Mouse (Mus musculus) R1 (cell line): ENCODE measurements around the gene Cds1.
"Not testable (repeated sequence)": the region's sequence is repeated elsewhere in the genome, so short reads cannot be mapped to it uniquely, and the experiment has no call there.

Experiments
- DNase-seq: peaks from one replicate; pipeline ENCODE4 v3.0.0-alpha.2; 2018; ENCODE audit warnings: low read depth, low spot score

Gene Cds1

DNA sequence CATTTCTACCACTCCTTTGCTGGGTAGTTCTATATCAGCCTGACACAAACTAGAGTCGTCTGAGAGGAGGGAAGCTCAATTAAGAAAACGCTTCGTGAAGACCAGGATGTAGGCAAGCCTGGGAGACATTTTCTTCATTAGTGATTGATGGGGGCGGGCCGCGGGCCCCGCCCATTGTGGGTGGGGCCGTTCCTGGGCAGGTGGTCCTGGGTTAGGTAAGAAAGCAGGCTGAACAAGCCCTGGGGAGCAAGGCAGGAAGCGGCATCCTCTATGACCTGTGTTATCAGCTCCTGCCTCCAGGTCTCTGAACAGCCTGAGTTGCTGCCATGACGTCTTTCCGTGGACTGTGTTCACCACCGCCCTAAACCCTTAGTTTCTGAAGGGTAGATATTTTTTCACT, 62.5 kb downstream of the Cds1 start:
- DNase-seq: peak; percentile 64

DNA sequence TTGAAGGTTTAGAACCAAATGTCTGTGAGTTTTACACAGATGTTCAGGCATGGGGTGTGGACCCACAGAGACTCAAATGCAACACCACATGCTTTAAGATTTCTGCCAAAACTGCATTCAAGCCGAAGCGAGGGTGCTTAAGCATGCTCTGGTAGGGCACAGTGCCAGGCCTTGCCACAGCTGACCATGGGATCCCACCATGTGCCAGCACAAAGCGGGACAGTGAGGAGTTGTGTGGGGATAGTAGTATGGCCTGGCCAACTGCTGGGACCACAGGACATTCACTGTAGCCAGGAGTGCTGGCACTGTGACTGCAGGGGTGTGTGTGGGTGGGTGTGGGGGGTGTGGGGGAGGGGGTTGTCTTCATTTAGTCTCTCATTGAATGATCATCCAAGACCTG, 64.0 kb downstream of the Cds1 start:
- no peak for DNase-seq

- DNase-seq: no peak
These were observed 65.2 kb downstream of the Cds1 start for GRCm38 (mm10) chr5:101830180-101830579.

- no peak for DNase-seq
These were observed 67.1 kb downstream of the Cds1 start for GRCm38 (mm10) chr5:101832042-101832441.

DNA sequence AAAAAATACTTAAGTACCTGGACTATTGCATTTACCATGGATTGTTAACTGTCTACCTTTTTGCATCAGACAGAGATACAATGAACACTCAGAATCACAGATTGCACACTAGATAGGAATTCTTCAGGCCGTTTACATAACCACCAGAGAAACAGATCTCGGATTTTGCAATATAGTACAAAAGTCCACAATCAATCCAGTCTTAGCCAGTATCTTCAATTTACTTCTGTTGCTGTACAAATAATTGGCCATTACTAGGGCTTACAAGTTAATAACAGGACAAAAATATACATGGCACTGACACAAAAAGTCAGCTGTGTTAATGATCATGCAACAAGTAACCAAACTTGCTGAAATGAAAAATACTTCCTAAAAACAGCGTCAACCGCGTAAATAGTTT, 68.1 kb downstream of the Cds1 start:
- no peak for DNase-seq

DNA sequence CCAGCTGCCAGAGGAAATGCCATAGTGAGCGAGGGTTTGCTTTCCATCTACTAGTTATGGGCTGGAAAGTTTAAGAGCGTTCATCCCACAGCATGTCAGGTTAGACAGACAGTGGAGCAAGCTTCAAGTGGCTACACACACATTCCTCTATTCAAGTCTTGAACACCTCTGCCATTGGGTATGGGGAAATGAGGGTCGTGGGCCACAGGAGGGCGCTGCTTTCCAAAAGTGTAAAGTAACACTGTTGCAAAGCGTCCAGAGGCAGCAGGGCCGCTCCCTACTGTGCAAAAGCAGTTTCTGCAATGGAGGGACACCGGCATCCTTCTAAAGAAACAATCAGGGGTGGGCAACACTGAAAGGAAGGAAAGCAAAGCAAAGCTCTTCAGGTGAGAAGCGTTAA, 68.9 kb downstream of the Cds1 start:
- peak; percentile 91 for DNase-seq

- no peak for DNase-seq
These were observed 71.3 kb downstream of the Cds1 start for GRCm38 (mm10) chr5:101836221-101836620.

- not testable (repeated sequence) for DNase-seq
These were observed 72.7 kb downstream of the Cds1 start for GRCm38 (mm10) chr5:101837605-101838004.

- no peak for DNase-seq
These were observed 75.5 kb downstream of the Cds1 start for GRCm38 (mm10) chr5:101840476-101840875.

GRCm38 (mm10) chr5:101845011-101845410, 80.1 kb downstream of the Cds1 start:
- DNase-seq: no peak

GRCm38 (mm10) chr5:101845930-101846329, 81.0 kb downstream of the Cds1 start:
- no peak for DNase-seq

DNA sequence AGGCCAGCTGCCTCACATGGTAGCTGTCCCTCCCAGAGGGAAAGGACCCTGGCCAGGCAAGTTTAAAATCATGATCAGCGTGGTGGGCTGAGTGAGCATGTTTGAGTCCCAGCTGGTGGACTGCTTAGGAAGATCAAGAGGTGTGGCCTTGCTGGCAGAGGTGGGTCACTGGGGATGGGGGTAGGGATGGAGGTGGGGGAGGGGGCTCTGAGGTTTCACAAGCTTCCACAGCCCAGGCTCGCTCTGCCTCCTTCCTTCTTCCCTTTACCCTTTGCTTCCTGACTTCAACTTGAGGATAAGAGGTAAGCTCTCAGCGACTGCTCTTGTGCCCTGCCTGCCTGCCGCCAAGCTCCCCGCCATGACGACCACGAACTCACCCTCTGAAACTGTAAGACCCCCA, 82.4 kb downstream of the Cds1 start:
- DNase-seq: peak; percentile 53

DNA sequence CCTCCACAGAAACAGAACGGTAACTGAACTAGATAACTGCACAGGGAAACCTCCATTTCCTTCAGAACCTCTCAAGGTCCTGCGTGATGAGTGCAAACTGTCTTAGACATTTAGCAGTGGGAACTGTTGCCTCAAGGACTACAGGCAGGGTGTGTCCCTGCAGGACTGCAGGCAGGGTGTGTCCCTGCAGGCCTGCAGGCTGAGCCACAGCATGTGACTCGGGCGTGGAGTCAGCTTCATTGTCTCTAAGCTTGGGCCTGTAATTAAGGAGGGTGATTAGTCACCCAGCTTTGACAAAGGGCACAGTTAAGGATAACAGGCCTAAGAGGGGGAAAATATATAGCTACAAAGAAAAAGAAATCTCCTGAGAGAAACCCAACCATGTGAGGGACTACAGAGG, 82.8 kb downstream of the Cds1 start:
- peak; percentile 83 for DNase-seq

GRCm38 (mm10) chr5:101851133-101851532, 86.2 kb downstream of the Cds1 start:
- no peak for DNase-seq

GRCm38 (mm10) chr5:101852116-101852680, 87.3 kb downstream of the Cds1 start:
- peak; percentile 54 for DNase-seq

DNA sequence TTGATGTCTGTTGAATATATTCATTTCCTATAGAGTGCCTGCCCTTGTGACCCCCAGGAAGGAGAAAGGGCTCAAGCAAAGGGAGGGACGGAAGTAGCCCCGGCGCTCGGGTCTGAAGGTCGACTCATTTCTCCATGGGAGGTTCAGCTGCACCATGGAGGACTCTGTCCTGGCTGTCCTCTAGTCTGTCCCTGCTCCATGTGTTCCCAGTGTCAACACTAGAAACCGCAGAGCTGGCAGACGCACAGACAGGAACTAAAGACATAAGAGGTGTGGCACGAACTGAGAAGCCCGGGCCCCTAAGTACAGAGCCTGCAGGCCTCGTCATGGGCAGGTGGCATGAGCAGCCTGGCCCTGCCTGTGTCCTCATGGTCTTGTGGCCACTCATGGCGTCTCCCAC, 89.2 kb downstream of the Cds1 start:
- DNase-seq: no peak

DNA sequence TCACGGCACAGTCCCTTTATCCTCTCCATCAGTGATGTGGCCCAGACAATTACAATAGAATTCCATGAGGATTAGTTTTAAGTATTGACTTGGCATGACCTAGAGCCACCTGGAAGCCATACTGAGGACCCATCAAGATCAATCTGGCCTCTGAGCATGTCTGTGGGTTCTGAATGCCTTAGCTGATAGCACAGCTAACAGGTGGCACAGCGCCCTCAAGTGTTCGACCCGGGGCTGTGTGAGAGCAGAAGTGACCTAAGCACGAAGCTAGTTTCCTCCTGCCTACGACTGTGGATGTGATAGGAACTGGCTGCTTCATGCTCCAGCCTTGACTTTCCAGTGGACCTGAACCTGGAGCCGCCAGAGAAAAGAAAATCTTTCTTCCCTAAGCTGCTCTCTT, 89.7 kb downstream of the Cds1 start:
- DNase-seq: peak; percentile 84

DNA sequence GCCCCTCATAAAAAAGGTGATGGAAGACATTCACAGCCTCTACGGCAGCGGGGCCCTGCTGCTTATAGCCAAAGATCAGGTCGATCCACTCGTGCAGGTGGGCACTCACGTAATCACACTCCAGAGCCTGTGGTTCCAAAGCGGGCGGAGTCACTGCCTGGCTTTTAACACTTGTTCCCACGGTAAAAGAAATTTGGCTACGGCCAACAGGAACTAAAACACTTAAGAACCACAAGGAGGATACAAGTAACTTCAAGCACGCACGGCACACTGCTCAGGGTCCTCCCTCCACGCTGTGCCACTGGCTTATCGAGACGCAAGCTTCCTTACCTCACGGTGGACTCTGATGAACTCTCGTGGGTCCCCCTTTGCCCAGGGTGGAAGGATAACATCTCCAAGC, 90.5 kb downstream of the Cds1 start:
- no peak for DNase-seq

GRCm38 (mm10) chr5:101858891-101859436, 94.0 kb downstream of the Cds1 start:
- no peak for DNase-seq

DNA sequence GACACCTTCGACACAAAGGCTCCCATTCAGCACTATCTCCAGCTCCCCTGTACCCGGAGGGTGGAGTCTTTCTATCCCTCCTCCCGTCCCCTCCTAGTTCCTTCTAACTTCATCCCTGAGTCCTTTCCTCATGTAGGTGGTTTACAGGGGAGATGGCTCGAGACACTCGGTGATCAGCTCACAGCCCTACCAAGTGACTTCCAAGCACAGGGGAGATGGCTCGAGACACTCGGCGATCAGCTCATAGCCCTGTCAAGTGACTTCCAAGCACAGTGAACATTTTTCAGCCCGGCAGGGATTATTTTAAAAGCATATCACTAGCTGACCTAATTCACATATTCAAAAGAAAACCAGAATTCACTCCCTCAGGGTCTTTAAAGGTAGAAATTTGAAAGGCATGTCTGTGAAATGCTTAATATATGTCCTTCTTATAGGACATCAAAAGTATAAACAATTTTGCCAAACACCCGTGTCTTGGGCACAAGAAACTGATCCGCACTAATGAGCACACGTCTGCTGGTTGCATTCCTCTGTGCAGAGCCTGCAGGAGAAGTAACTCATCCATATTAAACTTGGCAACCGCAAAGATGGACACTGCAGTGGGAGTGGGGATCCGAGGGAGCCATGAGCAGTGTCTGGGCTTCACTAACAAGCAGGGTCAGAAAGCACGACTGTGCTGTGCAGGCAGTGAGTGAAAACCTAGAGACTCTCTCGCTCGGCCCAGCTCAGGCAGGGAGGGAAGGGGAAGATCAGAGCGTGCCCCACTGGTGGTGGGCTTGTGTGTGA, 97.0 kb downstream of the Cds1 start:
- peak; percentile 84 for DNase-seq

GRCm38 (mm10) chr5:101862651-101863050, 97.7 kb downstream of the Cds1 start:
- no peak for DNase-seq

DNA sequence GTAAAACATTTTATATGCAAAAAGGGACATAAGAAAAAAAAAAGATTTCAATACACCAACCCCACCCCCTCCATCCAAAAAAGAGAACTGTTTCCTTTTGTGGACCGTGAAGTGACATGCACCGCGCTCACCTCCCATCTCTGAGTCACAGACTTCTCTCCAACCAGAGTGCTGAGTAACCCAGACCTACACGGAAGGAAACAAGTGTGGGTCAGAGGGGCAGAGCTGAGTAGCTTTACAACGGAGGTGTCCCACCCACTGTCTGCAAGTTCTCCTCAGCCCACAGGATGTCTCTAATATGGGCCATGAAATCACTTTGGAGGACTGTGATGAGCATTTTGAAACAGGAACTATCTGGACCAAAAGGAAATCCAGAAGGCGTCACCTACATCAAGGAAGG, 99.0 kb downstream of the Cds1 start:
- DNase-seq: no peak

DNA sequence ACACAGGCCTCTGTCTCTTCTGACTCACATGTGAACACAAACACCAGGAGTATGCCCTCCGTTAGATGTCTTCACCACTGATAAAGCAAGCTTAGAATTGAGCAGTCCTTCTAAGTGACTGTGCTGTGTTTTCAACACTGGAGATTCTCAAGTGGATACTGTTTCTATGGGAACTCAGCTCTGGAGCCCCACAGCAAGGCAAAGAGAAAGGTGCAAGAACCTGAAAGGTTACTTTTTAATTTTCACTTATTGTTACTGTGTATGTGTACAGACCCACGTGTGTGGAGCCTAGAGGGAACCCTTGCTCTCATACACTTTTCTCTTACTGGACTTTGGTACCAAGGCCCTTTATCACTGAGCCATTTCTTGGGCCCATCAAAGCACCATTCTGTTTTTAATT, 101.8 kb downstream of the Cds1 start:
- no peak for DNase-seq
